Mouse (Mus musculus) urinary bladder, postnatal 25 days (tissue): Measurements from ENCODE around the gene Deaf1.
"Not testable (repeated sequence)": the region's sequence is repeated elsewhere in the genome, so short reads cannot be mapped to it uniquely, and the experiment has no call there.

Source experiments
- DNase-seq: peaks from one replicate; pipeline ENCODE4 v3.0.0; 2022; ENCODE audit warnings: low spot score

The Deaf1 gene

GRCm38 (mm10) chr7:141264041-141264700 lies 63.3 kb downstream of the Deaf1 start:
- no peak for DNase-seq

- no peak for DNase-seq
Observed at GRCm38 (mm10) chr7:141263640-141264039, 63.9 kb downstream of the Deaf1 start.

GRCm38 (mm10) chr7:141261480-141261879 lies 66.0 kb downstream of the Deaf1 start:
- no peak for DNase-seq

GRCm38 (mm10) chr7:141256159-141256558 lies 71.3 kb downstream of the Deaf1 start:
- no peak for DNase-seq

- not testable (repeated sequence) for DNase-seq
Observed at GRCm38 (mm10) chr7:141250486-141250885, 77.0 kb downstream of the Deaf1 start.
